Mouse (Mus musculus): ENCODE measurements around the gene B3gat3. TPM values are rescaled to one million over a fixed set of nuclear protein-coding genes. Genes with fewer than 3 reads are reported as not detected.

The B3gat3 gene
- polyA plus RNA-seq, 1 experiment from 2014 or later, result 32.8 TPM

DNA sequence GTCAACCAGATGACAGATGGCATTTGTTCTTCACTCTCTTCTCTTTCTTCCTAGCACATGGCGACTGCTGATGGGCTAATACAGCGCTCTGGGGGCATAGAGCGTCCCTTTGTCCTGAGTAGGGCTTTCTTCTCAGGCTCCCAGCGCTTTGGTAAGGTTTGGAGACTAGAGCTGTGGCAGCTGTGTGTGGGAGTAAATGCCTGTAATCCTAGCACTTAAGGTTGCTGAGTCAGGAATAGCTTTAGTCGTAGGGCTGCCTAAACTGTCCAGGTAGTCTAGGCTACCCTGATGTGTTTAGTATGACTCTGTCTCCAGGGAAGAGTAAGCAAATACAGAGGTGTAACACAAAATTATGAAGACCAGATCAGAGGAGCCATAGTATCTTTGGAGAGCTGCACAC, 8.4 kb upstream of the B3gat3 start:
- Histone ChIP-seq H3K4me2 (ENCODE audit: low read depth, low read length) (no peak overlapping the region), H3K4me3 (ENCODE audit: low read depth, low read length) (no peak overlapping the region), H3K27me3 (ENCODE audit: control insufficient read depth, insufficient read depth, low read length) (no peaks in the 10 kb centered on the region), H3K9me3 (replicated peaks; ENCODE audit: control insufficient read depth, low read length) (no peaks in the 10 kb centered on the region), H3K27ac (replicated peaks; ENCODE audit: low read depth, low read length) (no peak overlapping the region), H3K36me3 (replicated peaks; ENCODE audit: control insufficient read depth, insufficient read depth, low read depth, low read length) (peaks cover 49% of the 10 kb centered on the region), H3K9ac (replicated peaks; ENCODE audit: low read length) (no peak overlapping the region), H3K4me1 (ENCODE audit: control insufficient read depth, insufficient read depth, low read length) (no peaks in the 10 kb centered on the region)
- no peak for ATAC-seq (replicated peaks; ENCODE audit: insufficient number of reproducible peaks, low FRiP score, low TSS enrichment, low read depth)
- WGBS, result 90% methylated on average over 5 of the region's 5 CpGs
- no peak for DNase-seq (ENCODE audit: low spot score)

DNA sequence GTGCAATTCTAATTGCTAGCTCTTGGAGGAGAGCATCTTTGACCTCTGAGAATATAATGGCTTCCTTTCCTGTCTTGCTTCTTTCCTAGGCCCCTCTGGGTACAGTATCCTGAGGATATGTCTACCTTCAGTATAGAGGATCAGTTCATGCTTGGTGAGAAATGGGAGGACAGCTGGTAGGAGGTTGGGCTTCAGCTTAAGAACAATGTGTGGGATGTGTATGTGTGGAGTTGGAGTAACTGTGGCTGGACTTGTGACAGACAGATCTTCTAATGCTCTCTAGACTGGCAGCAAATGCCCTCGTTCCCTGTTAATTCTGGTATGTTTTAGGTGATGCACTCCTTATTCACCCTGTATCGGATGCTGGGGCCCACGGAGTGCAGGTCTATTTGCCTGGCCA, 6.0 kb upstream of the B3gat3 start:
- ATAC-seq (replicated peaks; ENCODE audit: insufficient number of reproducible peaks, low FRiP score, low TSS enrichment, low read depth), result no peak
- 96% methylated on average over 3 of the region's 3 CpGs for WGBS
- DNase-seq (ENCODE audit: low spot score), result no peak
- H3K4me1 ChIP-seq (ENCODE audit: control insufficient read depth, insufficient read depth, low read length), result no peaks in the 10 kb centered on the region
- H3K9me3 ChIP-seq (replicated peaks; ENCODE audit: control insufficient read depth, low read length), result no peaks in the 10 kb centered on the region
- H3K4me3 ChIP-seq (ENCODE audit: low read depth, low read length), result no peak overlapping the region
- H3K36me3 ChIP-seq (replicated peaks; ENCODE audit: control insufficient read depth, insufficient read depth, low read depth, low read length), result peaks cover 32% of the 10 kb centered on the region
- H3K27me3 ChIP-seq (ENCODE audit: control insufficient read depth, insufficient read depth, low read length), result no peaks in the 10 kb centered on the region
- no peak overlapping the region for H3K4me2 ChIP-seq (ENCODE audit: low read depth, low read length)
- no peak overlapping the region for H3K9ac ChIP-seq (replicated peaks; ENCODE audit: low read length)
- H3K27ac ChIP-seq (replicated peaks; ENCODE audit: low read depth, low read length), result no peak overlapping the region

DNA sequence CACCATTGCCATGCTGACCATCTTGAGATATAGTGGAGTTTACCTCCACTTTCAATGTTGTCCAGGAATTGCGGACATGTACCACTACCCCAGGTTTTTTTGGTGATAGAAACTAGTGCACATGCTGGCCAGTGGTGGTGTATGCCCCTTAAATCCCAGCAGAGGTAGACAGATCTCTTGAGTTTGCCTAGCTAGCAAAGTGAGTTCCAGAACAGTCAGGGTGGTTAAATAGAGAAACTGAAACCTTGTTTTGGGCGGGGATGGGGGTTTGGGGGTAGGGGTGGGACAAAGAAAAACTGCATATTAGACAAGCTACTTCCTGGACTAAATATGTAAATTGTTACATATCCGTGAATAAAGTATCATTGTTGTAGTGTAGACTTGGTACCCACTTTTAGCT, 1.2 kb upstream of the B3gat3 start:
- Histone ChIP-seq H3K27me3 (ENCODE audit: control insufficient read depth, insufficient read depth, low read length) (no peaks in the 10 kb centered on the region), H3K4me1 (ENCODE audit: control insufficient read depth, insufficient read depth, low read length) (no peaks in the 10 kb centered on the region), H3K27ac (replicated peaks; ENCODE audit: low read depth, low read length) (no peak overlapping the region), H3K4me2 (ENCODE audit: low read depth, low read length) (no peak overlapping the region), H3K4me3 (ENCODE audit: low read depth, low read length) (no peak overlapping the region), H3K9me3 (replicated peaks; ENCODE audit: control insufficient read depth, low read length) (no peaks in the 10 kb centered on the region), H3K36me3 (replicated peaks; ENCODE audit: control insufficient read depth, insufficient read depth, low read depth, low read length) (peaks cover 19% of the 10 kb centered on the region), H3K9ac (replicated peaks; ENCODE audit: low read length) (no peak overlapping the region)
- no peak for DNase-seq (ENCODE audit: low spot score)
- WGBS, result 90% methylated on average over 3 of the region's 3 CpGs
- no peak for ATAC-seq (replicated peaks; ENCODE audit: insufficient number of reproducible peaks, low FRiP score, low TSS enrichment, low read depth)

DNA sequence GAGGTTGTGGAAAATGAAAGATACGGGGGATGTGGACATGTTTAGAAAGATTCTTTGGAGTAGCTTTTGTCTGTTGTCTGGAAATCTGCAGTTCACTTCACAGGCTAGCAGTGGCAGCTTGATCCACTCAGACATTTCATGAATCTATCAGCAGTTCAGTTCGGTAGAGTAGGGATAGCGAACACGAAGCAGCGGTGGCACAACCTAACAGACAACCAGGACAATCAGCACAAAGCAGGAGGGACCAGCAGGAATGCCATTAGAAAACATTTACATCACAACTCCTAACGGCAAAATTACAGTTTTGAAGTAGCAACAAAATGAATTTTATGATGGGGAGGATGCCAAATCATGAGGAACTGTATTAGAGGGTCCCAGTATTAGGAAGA, 496 bp upstream of the B3gat3 start:
- H3K9me3 ChIP-seq (replicated peaks; ENCODE audit: control insufficient read depth, low read length), result no peaks in the 10 kb centered on the region
- DNase-seq (ENCODE audit: low spot score) (no peak), ATAC-seq (replicated peaks; ENCODE audit: insufficient number of reproducible peaks, low FRiP score, low TSS enrichment, low read depth) (no peak)
- peak overlapping the region; percentile 76 for H3K4me3 ChIP-seq (ENCODE audit: low read depth, low read length)
- peaks cover 12% of the 10 kb centered on the region for H3K36me3 ChIP-seq (replicated peaks; ENCODE audit: control insufficient read depth, insufficient read depth, low read depth, low read length)
- WGBS, result 64% methylated on average over 6 of the region's 6 CpGs
- no peaks in the 10 kb centered on the region for H3K4me1 ChIP-seq (ENCODE audit: control insufficient read depth, insufficient read depth, low read length)
- H3K27ac ChIP-seq (replicated peaks; ENCODE audit: low read depth, low read length), result no peak overlapping the region
- H3K9ac ChIP-seq (replicated peaks; ENCODE audit: low read length), result peak overlapping the region; percentile 81; the same call in 1 of the 2 replicates
- no peaks in the 10 kb centered on the region for H3K27me3 ChIP-seq (ENCODE audit: control insufficient read depth, insufficient read depth, low read length)
- peak overlapping the region; percentile 52 for H3K4me2 ChIP-seq (ENCODE audit: low read depth, low read length)

DNA sequence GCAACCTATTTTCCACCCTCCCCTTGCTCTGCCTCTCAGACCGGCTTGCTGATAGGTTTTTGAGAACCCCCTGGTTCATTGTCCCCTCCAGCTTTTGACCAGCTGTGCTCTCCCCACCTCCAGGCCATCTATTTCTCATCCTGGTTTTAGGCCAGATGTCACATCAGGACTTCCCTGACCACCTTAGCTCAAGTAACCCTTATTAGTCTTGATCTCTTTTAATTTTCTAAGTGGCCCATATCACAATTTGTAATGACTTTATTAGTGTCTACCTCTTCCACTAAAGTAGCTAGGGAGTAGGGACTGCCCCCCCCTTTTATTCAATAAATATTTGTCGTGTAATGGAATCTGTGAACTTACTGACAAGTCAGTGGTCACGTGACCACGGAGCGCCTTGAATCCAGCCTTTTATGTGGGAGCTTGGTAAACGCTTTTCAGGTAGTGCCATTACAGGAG, 690 bp downstream of the B3gat3 start:
- Histone ChIP-seq H3K4me1 (ENCODE audit: control insufficient read depth, insufficient read depth, low read length) (no peaks in the 10 kb centered on the region), H3K27me3 (ENCODE audit: control insufficient read depth, insufficient read depth, low read length) (no peaks in the 10 kb centered on the region), H3K27ac (replicated peaks; ENCODE audit: low read depth, low read length) (peak overlapping the region; percentile 78), H3K4me2 (ENCODE audit: low read depth, low read length) (peak overlapping the region; percentile 52), H3K36me3 (replicated peaks; ENCODE audit: control insufficient read depth, insufficient read depth, low read depth, low read length) (peaks cover 7% of the 10 kb centered on the region; the same call in 1 of the 2 replicates), H3K9me3 (replicated peaks; ENCODE audit: control insufficient read depth, low read length) (no peaks in the 10 kb centered on the region), H3K9ac (replicated peaks; ENCODE audit: low read length) (peak overlapping the region; percentile 81), H3K4me3 (ENCODE audit: low read depth, low read length) (peak overlapping the region; percentile 76)
- DNase-seq (ENCODE audit: low spot score), result peak; percentile 75
- WGBS, result 2% methylated on average over 6 of the region's 6 CpGs
- ATAC-seq (replicated peaks; ENCODE audit: insufficient number of reproducible peaks, low FRiP score, low TSS enrichment, low read depth), result no peak

DNA sequence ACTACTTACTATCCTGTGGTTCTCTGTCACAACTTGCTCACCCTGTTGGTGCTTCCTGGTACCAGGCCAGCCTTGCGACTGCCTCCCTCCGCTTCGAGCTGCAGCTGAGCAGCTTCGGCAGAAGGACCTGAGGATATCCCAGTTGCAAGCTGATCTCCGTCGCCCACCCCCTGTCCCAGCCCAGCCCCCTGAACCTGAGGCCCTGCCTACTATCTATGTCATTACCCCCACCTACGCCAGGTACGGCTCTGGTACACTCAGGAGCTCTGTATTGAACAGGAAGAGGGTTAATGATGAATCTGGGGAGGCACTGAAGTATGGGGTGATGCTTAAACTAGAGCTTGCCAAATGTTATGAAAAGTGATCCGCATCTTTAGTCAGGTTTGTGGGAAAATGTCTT, 1.6 kb downstream of the B3gat3 start:
- Histone ChIP-seq H3K36me3 (replicated peaks; ENCODE audit: control insufficient read depth, insufficient read depth, low read depth, low read length) (peaks cover 2% of the 10 kb centered on the region; the same call in 1 of the 2 replicates), H3K4me1 (ENCODE audit: control insufficient read depth, insufficient read depth, low read length) (no peaks in the 10 kb centered on the region), H3K4me3 (ENCODE audit: low read depth, low read length) (peak overlapping the region; percentile 76; the same call in 1 of the 2 replicates), H3K27me3 (ENCODE audit: control insufficient read depth, insufficient read depth, low read length) (no peaks in the 10 kb centered on the region), H3K9ac (replicated peaks; ENCODE audit: low read length) (no peak overlapping the region), H3K27ac (replicated peaks; ENCODE audit: low read depth, low read length) (no peak overlapping the region), H3K9me3 (replicated peaks; ENCODE audit: control insufficient read depth, low read length) (no peaks in the 10 kb centered on the region), H3K4me2 (ENCODE audit: low read depth, low read length) (peak overlapping the region; percentile 15; the same call in 1 of the 2 replicates)
- WGBS, result 54% methylated on average over 9 of the region's 9 CpGs
- DNase-seq (ENCODE audit: low spot score) (no peak), ATAC-seq (replicated peaks; ENCODE audit: insufficient number of reproducible peaks, low FRiP score, low TSS enrichment, low read depth) (no peak)

DNA sequence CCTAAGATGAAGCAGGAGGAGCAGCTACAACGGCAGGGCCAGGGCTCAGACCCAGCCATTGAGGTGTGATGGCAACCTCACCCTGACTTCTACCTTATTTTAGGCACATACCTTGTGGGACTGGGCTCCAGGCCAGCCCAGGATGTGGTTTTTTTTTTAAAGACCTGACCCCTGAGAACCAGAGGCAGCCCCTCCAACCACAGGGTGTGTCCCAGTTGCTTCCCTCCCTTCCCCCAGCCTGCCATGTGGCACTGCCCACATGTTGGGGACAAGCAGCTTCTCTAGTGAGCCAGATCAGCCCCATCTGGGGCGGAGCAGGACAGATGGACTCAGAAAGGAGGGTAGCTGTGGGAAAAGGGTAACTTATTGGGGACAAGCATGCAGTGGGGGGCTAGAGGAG, 6.6 kb downstream of the B3gat3 start:
- H3K9ac ChIP-seq (replicated peaks; ENCODE audit: low read length), result no peak overlapping the region
- H3K27ac ChIP-seq (replicated peaks; ENCODE audit: low read depth, low read length), result no peak overlapping the region
- H3K4me1 ChIP-seq (ENCODE audit: control insufficient read depth, insufficient read depth, low read length), result no peaks in the 10 kb centered on the region
- DNase-seq (ENCODE audit: low spot score), result no peak
- no peaks in the 10 kb centered on the region for H3K36me3 ChIP-seq (replicated peaks; ENCODE audit: control insufficient read depth, insufficient read depth, low read depth, low read length)
- no peaks in the 10 kb centered on the region for H3K9me3 ChIP-seq (replicated peaks; ENCODE audit: control insufficient read depth, low read length)
- H3K27me3 ChIP-seq (ENCODE audit: control insufficient read depth, insufficient read depth, low read length), result no peaks in the 10 kb centered on the region
- no peak overlapping the region for H3K4me3 ChIP-seq (ENCODE audit: low read depth, low read length)
- WGBS, result 88% methylated on average over 2 of the region's 2 CpGs
- no peak overlapping the region for H3K4me2 ChIP-seq (ENCODE audit: low read depth, low read length)
- no peak for ATAC-seq (replicated peaks; ENCODE audit: insufficient number of reproducible peaks, low FRiP score, low TSS enrichment, low read depth)

DNA sequence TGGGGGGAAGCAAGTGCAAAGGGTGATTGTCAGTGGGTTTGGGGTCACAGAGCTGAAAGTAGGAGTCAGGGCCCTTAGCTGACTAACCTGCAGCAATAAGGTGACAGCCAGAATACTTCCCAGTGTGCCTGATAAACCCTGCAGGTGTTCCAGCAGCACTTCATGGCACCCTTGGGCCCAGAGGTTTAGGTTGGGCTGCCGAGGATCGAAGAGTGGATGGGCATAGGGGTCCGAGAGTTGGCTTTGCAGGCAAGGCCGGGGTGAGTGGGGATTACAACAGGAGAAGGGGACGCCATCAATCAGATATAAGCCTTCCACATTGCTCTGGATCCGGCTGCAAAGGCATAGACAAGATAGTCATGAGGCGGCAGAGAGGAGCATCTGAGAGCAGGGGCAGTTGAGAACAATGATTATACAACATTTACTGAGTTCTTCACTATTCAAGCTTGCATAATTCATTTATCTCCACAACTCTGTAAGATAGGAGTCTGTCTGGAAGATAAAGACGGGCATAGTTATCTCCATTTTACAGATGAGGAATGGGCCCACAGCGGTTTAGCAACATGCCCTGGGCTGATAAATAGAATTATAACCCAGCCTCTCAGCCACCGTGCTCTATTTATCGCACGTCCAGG, 7.8 kb downstream of the B3gat3 start:
- Histone ChIP-seq H3K27me3 (ENCODE audit: control insufficient read depth, insufficient read depth, low read length) (no peaks in the 10 kb centered on the region), H3K4me2 (ENCODE audit: low read depth, low read length) (no peak overlapping the region), H3K4me3 (ENCODE audit: low read depth, low read length) (no peak overlapping the region), H3K9me3 (replicated peaks; ENCODE audit: control insufficient read depth, low read length) (no peaks in the 10 kb centered on the region), H3K27ac (replicated peaks; ENCODE audit: low read depth, low read length) (no peak overlapping the region), H3K36me3 (replicated peaks; ENCODE audit: control insufficient read depth, insufficient read depth, low read depth, low read length) (no peaks in the 10 kb centered on the region), H3K9ac (replicated peaks; ENCODE audit: low read length) (no peak overlapping the region), H3K4me1 (ENCODE audit: control insufficient read depth, insufficient read depth, low read length) (no peaks in the 10 kb centered on the region)
- DNase-seq (ENCODE audit: low spot score), result no peak
- ATAC-seq (replicated peaks; ENCODE audit: insufficient number of reproducible peaks, low FRiP score, low TSS enrichment, low read depth), result no peak
- 89% methylated on average over 12 of the region's 12 CpGs for WGBS

Data from embryonic facial prominence, embryonic 11.5 days (tissue).